Mouse (Mus musculus): Measurements from ENCODE around the gene 4930415O20Rik. TPM values are rescaled to one million over a fixed set of nuclear protein-coding genes. Genes with fewer than 3 reads are reported as not detected.

Gene 4930415O20Rik
- total and polyA plus RNA-seq, 2 experiments from 2014 or later, result not detected

DNA sequence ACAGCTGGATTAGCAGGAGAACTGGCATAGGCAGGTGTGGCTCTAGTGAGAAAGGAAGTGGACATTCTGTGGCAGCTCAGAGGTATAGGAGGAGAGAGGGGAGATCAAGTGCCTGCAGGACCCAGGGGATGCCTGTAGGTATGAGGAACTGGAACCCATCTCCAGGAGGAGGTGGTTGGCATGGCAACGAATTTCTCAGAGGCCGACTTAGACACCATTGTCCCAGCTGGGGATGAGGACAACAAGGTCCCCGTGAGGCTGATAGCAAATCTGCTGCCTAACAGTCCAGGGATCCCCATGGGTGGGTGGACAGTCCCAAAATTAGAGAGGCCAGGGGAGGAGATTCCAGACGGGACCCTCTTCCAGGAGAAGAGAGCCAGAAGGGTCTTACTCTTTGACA, 62.1 kb downstream of the 4930415O20Rik start:
- H3K9ac ChIP-seq (replicated peaks; ENCODE audit: low read length), result peak overlapping the region; percentile 83
- WGBS, result 0% methylated on average over 4 of the region's 4 CpGs
- no peak for TF ChIP-seq CTCF (IDR thresholded peaks at IDR 0.05; ENCODE audit: low read depth)
- H3K4me1 ChIP-seq (ENCODE audit: insufficient read depth, low read length), result peaks cover 33% of the 10 kb centered on the region
- DNase-seq (ENCODE audit: low spot score) (no peak), ATAC-seq (no peak)
- H3K9me3 ChIP-seq (ENCODE audit: low read length), result no peaks in the 10 kb centered on the region
- peak overlapping the region; percentile 62; the same call in 1 of the 2 replicates for H3K27ac ChIP-seq
- no peaks in the 10 kb centered on the region for H3K27me3 ChIP-seq (ENCODE audit: insufficient read depth, low read length)
- peak overlapping the region; percentile 69 for H3K4me3 ChIP-seq (ENCODE audit: low read length)
- H3K36me3 ChIP-seq (ENCODE audit: insufficient read depth, low read length), result no peaks in the 10 kb centered on the region
- H3K4me2 ChIP-seq (ENCODE audit: low read depth, low read length), result peak overlapping the region; percentile 72

- Histone ChIP-seq H3K9me3 (ENCODE audit: low read length) (no peaks in the 10 kb centered on the region), H3K27ac (peak overlapping the region; percentile 91), H3K4me1 (ENCODE audit: insufficient read depth, low read length) (peaks cover 25% of the 10 kb centered on the region), H3K9ac (replicated peaks; ENCODE audit: low read length) (peak overlapping the region; percentile 83), H3K4me3 (ENCODE audit: low read length) (peak overlapping the region; percentile 69), H3K4me2 (ENCODE audit: low read depth, low read length) (peak overlapping the region; percentile 72), H3K27me3 (ENCODE audit: insufficient read depth, low read length) (no peaks in the 10 kb centered on the region), H3K36me3 (ENCODE audit: insufficient read depth, low read length) (no peaks in the 10 kb centered on the region)
- no peak for TF ChIP-seq CTCF (IDR thresholded peaks at IDR 0.05; ENCODE audit: low read depth)
- 2% methylated on average over 25 of the region's 25 CpGs for WGBS
- ATAC-seq (no peak), DNase-seq (ENCODE audit: low spot score) (peak; percentile 32)
These were observed 63.1 kb downstream of the 4930415O20Rik start for GRCm38 (mm10) chr15:98633822-98634470.

- Histone ChIP-seq H3K4me3 (ENCODE audit: low read length) (peak overlapping the region; percentile 69), H3K27me3 (ENCODE audit: insufficient read depth, low read length) (no peaks in the 10 kb centered on the region), H3K9me3 (ENCODE audit: low read length) (no peaks in the 10 kb centered on the region), H3K27ac (peak overlapping the region; percentile 91), H3K4me2 (ENCODE audit: low read depth, low read length) (peak overlapping the region; percentile 72), H3K36me3 (ENCODE audit: insufficient read depth, low read length) (no peaks in the 10 kb centered on the region), H3K4me1 (ENCODE audit: insufficient read depth, low read length) (peaks cover 25% of the 10 kb centered on the region), H3K9ac (replicated peaks; ENCODE audit: low read length) (peak overlapping the region; percentile 83)
- under 1% methylated on average over 59 of the region's 65 CpGs for WGBS
- DNase-seq (ENCODE audit: low spot score), result peak; percentile 83
- ATAC-seq, result peak; percentile 62
- no peak for TF ChIP-seq CTCF (IDR thresholded peaks at IDR 0.05; ENCODE audit: low read depth)
These were observed 63.8 kb downstream of the 4930415O20Rik start for GRCm38 (mm10) chr15:98634541-98635081.

GRCm38 (mm10) chr15:98635291-98635841, 64.6 kb downstream of the 4930415O20Rik start:
- peak; percentile 31; the same call in 1 of the 2 replicates for TF ChIP-seq CTCF (IDR thresholded peaks at IDR 0.05; ENCODE audit: low read depth)
- 0 out of 2 replicates have a peak, but pooled peaks cover under 1% of the 10 kb centered on the region for H3K36me3 ChIP-seq (ENCODE audit: insufficient read depth, low read length)
- no peaks in the 10 kb centered on the region for H3K27me3 ChIP-seq (ENCODE audit: insufficient read depth, low read length)
- peaks cover 25% of the 10 kb centered on the region for H3K4me1 ChIP-seq (ENCODE audit: insufficient read depth, low read length)
- DNase-seq (ENCODE audit: low spot score) (peak; percentile 46), ATAC-seq (peak; percentile 27; the same call in 1 of the 2 replicates)
- H3K4me3 ChIP-seq (ENCODE audit: low read length), result peak overlapping the region; percentile 69
- peak overlapping the region; percentile 83 for H3K9ac ChIP-seq (replicated peaks; ENCODE audit: low read length)
- H3K4me2 ChIP-seq (ENCODE audit: low read depth, low read length), result peak overlapping the region; percentile 72
- WGBS, result under 1% methylated on average over 18 of the region's 21 CpGs
- no peaks in the 10 kb centered on the region for H3K9me3 ChIP-seq (ENCODE audit: low read length)
- H3K27ac ChIP-seq, result peak overlapping the region; percentile 91

DNA sequence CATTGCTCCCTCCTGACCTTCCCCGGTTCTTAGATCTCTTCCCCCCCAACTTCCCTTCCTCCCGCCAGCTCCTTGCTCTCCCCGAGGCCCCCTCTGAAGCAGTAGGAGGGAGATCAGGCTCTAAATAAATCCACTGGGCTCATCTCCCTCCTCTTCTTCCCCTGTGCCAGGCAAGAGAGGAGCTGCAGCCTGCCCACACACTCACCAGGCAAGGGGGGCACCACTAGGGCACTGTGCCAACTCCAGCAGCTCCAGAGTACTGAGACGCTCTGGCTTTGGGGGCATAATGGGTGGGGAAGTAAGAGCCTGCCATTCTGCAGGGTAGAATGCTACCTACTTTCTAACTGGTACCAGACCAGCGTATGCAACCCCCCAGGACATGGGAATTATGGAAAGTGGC, 65.7 kb downstream of the 4930415O20Rik start:
- no peaks in the 10 kb centered on the region for H3K9me3 ChIP-seq (ENCODE audit: low read length)
- H3K27me3 ChIP-seq (ENCODE audit: insufficient read depth, low read length), result no peaks in the 10 kb centered on the region
- DNase-seq (ENCODE audit: low spot score), result peak; percentile 66
- H3K4me3 ChIP-seq (ENCODE audit: low read length), result peak overlapping the region; percentile 69
- H3K36me3 ChIP-seq (ENCODE audit: insufficient read depth, low read length), result peaks cover 12% of the 10 kb centered on the region; the same call in 1 of the 2 replicates
- ATAC-seq, result no peak
- peaks cover 25% of the 10 kb centered on the region for H3K4me1 ChIP-seq (ENCODE audit: insufficient read depth, low read length)
- H3K27ac ChIP-seq, result no peak overlapping the region
- 17% methylated on average over 5 of the region's 5 CpGs for WGBS
- H3K9ac ChIP-seq (replicated peaks; ENCODE audit: low read length), result peak overlapping the region; percentile 83
- TF ChIP-seq CTCF (IDR thresholded peaks at IDR 0.05; ENCODE audit: low read depth), result no peak
- peak overlapping the region; percentile 72 for H3K4me2 ChIP-seq (ENCODE audit: low read depth, low read length)

DNA sequence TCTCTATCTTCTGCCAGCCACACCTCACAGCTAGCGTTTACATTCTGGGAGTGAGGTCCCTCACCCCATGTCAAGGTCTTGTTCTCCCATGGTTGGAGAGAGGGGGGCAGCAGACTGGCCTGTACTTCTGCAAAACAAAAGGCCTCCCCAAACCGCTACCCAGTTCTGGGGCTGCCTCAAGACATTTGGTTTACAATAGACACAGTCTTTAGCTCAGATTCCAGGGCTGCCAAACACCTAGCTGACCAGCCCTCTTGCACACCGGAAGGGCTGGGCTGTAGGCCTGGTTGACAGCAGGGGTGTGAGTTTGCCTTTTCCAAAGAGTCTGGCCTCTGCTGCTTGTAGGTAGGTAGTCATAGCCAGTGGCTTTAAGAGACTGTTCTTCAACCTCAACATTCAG, 66.4 kb downstream of the 4930415O20Rik start:
- H3K27me3 ChIP-seq (ENCODE audit: insufficient read depth, low read length), result no peaks in the 10 kb centered on the region
- no peak for TF ChIP-seq CTCF (IDR thresholded peaks at IDR 0.05; ENCODE audit: low read depth)
- no peak overlapping the region; the same call in 1 of the 2 replicates for H3K9ac ChIP-seq (replicated peaks; ENCODE audit: low read length)
- DNase-seq (ENCODE audit: low spot score) (no peak), ATAC-seq (no peak)
- WGBS, result 37% methylated on average over 3 of the region's 3 CpGs
- peak overlapping the region; percentile 72 for H3K4me2 ChIP-seq (ENCODE audit: low read depth, low read length)
- peaks cover 18% of the 10 kb centered on the region; the same call in 1 of the 2 replicates for H3K36me3 ChIP-seq (ENCODE audit: insufficient read depth, low read length)
- H3K4me3 ChIP-seq (ENCODE audit: low read length), result no peak overlapping the region
- H3K4me1 ChIP-seq (ENCODE audit: insufficient read depth, low read length), result peaks cover 19% of the 10 kb centered on the region
- no peak overlapping the region for H3K27ac ChIP-seq
- no peaks in the 10 kb centered on the region for H3K9me3 ChIP-seq (ENCODE audit: low read length)

Other genes starting within 250 kb of the 4930415O20Rik start
- gene Olfr284, start 230.0 kb upstream of the 4930415O20Rik start, total RNA-seq (2014; rRNA removed), result not detected in 2 replicates
- not detected in 2 replicates for gene Olfr284, start 230.0 kb upstream of the 4930415O20Rik start, polyA plus RNA-seq (2015; fragmentation: Nextera tagmentation; extraction: Ambion mirVana)
- not detected in 2 replicates for gene Olfr283, start 190.1 kb upstream of the 4930415O20Rik start, total RNA-seq (2014; rRNA removed)
- not detected in 2 replicates for gene Olfr283, start 190.1 kb upstream of the 4930415O20Rik start, polyA plus RNA-seq (2015; fragmentation: Nextera tagmentation; extraction: Ambion mirVana)
- gene Olfr282, start 139.8 kb upstream of the 4930415O20Rik start, total RNA-seq (2014; rRNA removed), result not detected in 2 replicates
- not detected in 2 replicates for gene Olfr282, start 139.8 kb upstream of the 4930415O20Rik start, polyA plus RNA-seq (2015; fragmentation: Nextera tagmentation; extraction: Ambion mirVana)
- not detected in 2 replicates for gene Olfr281, start 118.4 kb upstream of the 4930415O20Rik start, total RNA-seq (2014; rRNA removed)
- gene Olfr281, start 118.4 kb upstream of the 4930415O20Rik start, polyA plus RNA-seq (2015; fragmentation: Nextera tagmentation; extraction: Ambion mirVana), result not detected in 2 replicates
- not detected in 2 replicates for gene OR5BS1P, start 101.1 kb upstream of the 4930415O20Rik start, total RNA-seq (2014; rRNA removed)
- not detected in 2 replicates for gene OR5BS1P, start 101.1 kb upstream of the 4930415O20Rik start, polyA plus RNA-seq (2015; fragmentation: Nextera tagmentation; extraction: Ambion mirVana)
- gene Lalba, start 88.3 kb upstream of the 4930415O20Rik start, total RNA-seq (2014; rRNA removed), result not detected in 2 replicates
- gene Lalba, start 88.3 kb upstream of the 4930415O20Rik start, polyA plus RNA-seq (2015; fragmentation: Nextera tagmentation; extraction: Ambion mirVana), result not detected in 2 replicates
- gene Olfr279, start 78.6 kb upstream of the 4930415O20Rik start, total RNA-seq (2014; rRNA removed), result not detected in 2 replicates
- not detected in 2 replicates for gene Olfr279, start 78.6 kb upstream of the 4930415O20Rik start, polyA plus RNA-seq (2015; fragmentation: Nextera tagmentation; extraction: Ambion mirVana)
- 53.3 and 69.6 TPM in 2 replicates for gene Kansl2, start 36.7 kb upstream of the 4930415O20Rik start, total RNA-seq (2014; rRNA removed)
- gene Kansl2, start 36.7 kb upstream of the 4930415O20Rik start, polyA plus RNA-seq (2015; fragmentation: Nextera tagmentation; extraction: Ambion mirVana), result 95.1 and 96.8 TPM in 2 replicates
- gene Ccnt1, start 81 bp upstream of the 4930415O20Rik start, total RNA-seq (2014; rRNA removed), result 31.2 and 42.4 TPM in 2 replicates
- gene Ccnt1, start 81 bp upstream of the 4930415O20Rik start, polyA plus RNA-seq (2015; fragmentation: Nextera tagmentation; extraction: Ambion mirVana), result 42.7 and 42.9 TPM in 2 replicates
- 35.1 and 43.2 TPM in 2 replicates for gene Adcy6, start 39.1 kb downstream of the 4930415O20Rik start, total RNA-seq (2014; rRNA removed)
- 5.8 and 6.2 TPM in 2 replicates for gene Adcy6, start 39.1 kb downstream of the 4930415O20Rik start, polyA plus RNA-seq (2015; fragmentation: Nextera tagmentation; extraction: Ambion mirVana)
- 166 and 183 TPM in 2 replicates for gene Cacnb3, start 59.8 kb downstream of the 4930415O20Rik start, total RNA-seq (2014; rRNA removed)
- gene Cacnb3, start 59.8 kb downstream of the 4930415O20Rik start, polyA plus RNA-seq (2015; fragmentation: Nextera tagmentation; extraction: Ambion mirVana), result 75.0 and 83.1 TPM in 2 replicates
- gene Ddx23, start 91.9 kb downstream of the 4930415O20Rik start, total RNA-seq (2014; rRNA removed), result 52.9 and 68.7 TPM in 2 replicates
- 20.1 and 23.4 TPM in 2 replicates for gene Ddx23, start 91.9 kb downstream of the 4930415O20Rik start, polyA plus RNA-seq (2015; fragmentation: Nextera tagmentation; extraction: Ambion mirVana)
- gene Rnd1, start 106.5 kb downstream of the 4930415O20Rik start, total RNA-seq (2014; rRNA removed), result 22.3 and 26.7 TPM in 2 replicates
- gene Rnd1, start 106.5 kb downstream of the 4930415O20Rik start, polyA plus RNA-seq (2015; fragmentation: Nextera tagmentation; extraction: Ambion mirVana), result 16.2 and 16.3 TPM in 2 replicates
- 2.6 and 3.7 TPM in 2 replicates for gene Ccdc65, start 137.2 kb downstream of the 4930415O20Rik start, total RNA-seq (2014; rRNA removed)
- gene Ccdc65, start 137.2 kb downstream of the 4930415O20Rik start, polyA plus RNA-seq (2015; fragmentation: Nextera tagmentation; extraction: Ambion mirVana), result 7.7 and 10.4 TPM in 2 replicates
- 6.4 and 10.6 TPM in 2 replicates for gene Fkbp11, start 157.2 kb downstream of the 4930415O20Rik start, total RNA-seq (2014; rRNA removed)
- gene Fkbp11, start 157.2 kb downstream of the 4930415O20Rik start, polyA plus RNA-seq (2015; fragmentation: Nextera tagmentation; extraction: Ambion mirVana), result 5.0 and 6.6 TPM in 2 replicates
- 127 TPM in 2 replicates for gene Arf3, start 192.2 kb downstream of the 4930415O20Rik start, total RNA-seq (2014; rRNA removed)
- 80.7 and 92.9 TPM in 2 replicates for gene Arf3, start 192.2 kb downstream of the 4930415O20Rik start, polyA plus RNA-seq (2015; fragmentation: Nextera tagmentation; extraction: Ambion mirVana)
- gene Wnt10b, start 207.1 kb downstream of the 4930415O20Rik start, total RNA-seq (2014; rRNA removed), result 1.4 and 4.5 TPM in 2 replicates
- gene Wnt10b, start 207.1 kb downstream of the 4930415O20Rik start, polyA plus RNA-seq (2015; fragmentation: Nextera tagmentation; extraction: Ambion mirVana), result 0.29 TPM in 1 of 2 replicates, not detected in the other
- 0.05 TPM in 1 of 2 replicates, not detected in the other for gene Wnt1, start 218.9 kb downstream of the 4930415O20Rik start, total RNA-seq (2014; rRNA removed)
- 0.52 and 0.59 TPM in 2 replicates for gene Wnt1, start 218.9 kb downstream of the 4930415O20Rik start, polyA plus RNA-seq (2015; fragmentation: Nextera tagmentation; extraction: Ambion mirVana)
- gene Ddn, start 238.5 kb downstream of the 4930415O20Rik start, total RNA-seq (2014; rRNA removed), result 2.7 and 6.5 TPM in 2 replicates
- gene Ddn, start 238.5 kb downstream of the 4930415O20Rik start, polyA plus RNA-seq (2015; fragmentation: Nextera tagmentation; extraction: Ambion mirVana), result 0.45 and 0.64 TPM in 2 replicates

All from hindbrain, postnatal 0 days (tissue).